19 mouse cellular contexts compared by ENCODE assay signal in genomic region chr10:70976633-70977032, GRCm38 (mm10).
"Had no signal": no experiment of that assay in that cellular context is flagged by ENCODE, and none has a peak within 500 bp of the region (broad histone marks: within the 10 kb centered on the region; RNA-seq: fewer than 3 reads in every experiment).

No protein-coding gene starts in this region.

- H3K4me3 ChIP-seq: limb, embryonic 12.5 days; limb, embryonic 15.5 days; lung, embryonic 15.5 days; megakaryocyte, embryonic 14.5 days; midbrain, embryonic 10.5 days; midbrain, embryonic 15.5 days; neural tube, embryonic 12.5 days; neural tube, embryonic 15.5 days; stomach, embryonic 15.5 days had no signal

- ATAC-seq: liver, postnatal 0 days; midbrain, embryonic 15.5 days had no signal

- DNase-seq: kidney, adult 8-10 months; left cerebral cortex, postnatal 4 days; liver, postnatal 0 days; right cerebral cortex, adult 18-20 months; right cerebral cortex, postnatal 14 days; right cerebral cortex, postnatal 4 days; thymus, adult 18-20 months; thymus, postnatal 36 days had no signal

- H3K36me3 ChIP-seq: limb, embryonic 12.5 days; limb, embryonic 15.5 days; lung, embryonic 15.5 days; midbrain, embryonic 10.5 days; midbrain, embryonic 15.5 days; neural tube, embryonic 12.5 days; neural tube, embryonic 15.5 days; stomach, embryonic 15.5 days had no signal

- H3K9ac ChIP-seq: limb, embryonic 12.5 days; limb, embryonic 15.5 days; liver, embryonic 14.5 days; liver, postnatal 0 days; lung, embryonic 15.5 days; midbrain, embryonic 15.5 days; neural tube, embryonic 12.5 days; neural tube, embryonic 15.5 days; stomach, embryonic 15.5 days had no signal

- H3K4me1 ChIP-seq: megakaryocyte, embryonic 14.5 days; midbrain, embryonic 10.5 days; midbrain, embryonic 15.5 days; neural tube, embryonic 12.5 days had no signal

- H3K4me2 ChIP-seq: limb, embryonic 12.5 days; limb, embryonic 15.5 days; liver, embryonic 11.5 days; lung, embryonic 15.5 days; midbrain, embryonic 15.5 days; neural tube, embryonic 12.5 days; neural tube, embryonic 15.5 days; stomach, embryonic 15.5 days had no signal

- H3K27ac ChIP-seq: limb, embryonic 12.5 days; limb, embryonic 15.5 days; liver, embryonic 14.5 days; lung, embryonic 15.5 days; midbrain, embryonic 10.5 days; midbrain, embryonic 15.5 days; neural tube, embryonic 12.5 days; neural tube, embryonic 15.5 days; stomach, embryonic 15.5 days had no signal

- H3K27me3 ChIP-seq: limb, embryonic 12.5 days; limb, embryonic 15.5 days; lung, embryonic 15.5 days; megakaryocyte, embryonic 14.5 days; midbrain, embryonic 15.5 days; neural tube, embryonic 12.5 days; neural tube, embryonic 15.5 days; stomach, embryonic 15.5 days had no signal

- H3K9me3 ChIP-seq: limb, embryonic 12.5 days; limb, embryonic 15.5 days; lung, embryonic 15.5 days; midbrain, embryonic 10.5 days; midbrain, embryonic 15.5 days; neural tube, embryonic 12.5 days; neural tube, embryonic 15.5 days; stomach, embryonic 15.5 days had no signal
